8 mouse cellular contexts compared by ENCODE assay signal in genomic region chr7:102266401-102267042, GRCm38 (mm10). TPM values are rescaled to one million over a fixed set of nuclear protein-coding genes. Genes with fewer than 3 reads are reported as not detected.
A peak's percentile ranks its signal among the peaks of the same experiment; 100 is the strongest.
DNase-seq lines count a peak whose midpoint lies in the region; ATAC-seq lines count a peak whose summit lies in the region.

No protein-coding gene starts in this region.

- peak; percentile 67 for ATAC-seq in activated CD4-positive, CD25-positive, alpha-beta regulatory T cell, adult 4 months
- peak; percentile 69 for ATAC-seq in monocyte, adult 5-6 weeks (replicated peaks; ENCODE audit: insufficient number of reproducible peaks, low FRiP score, low TSS enrichment, poor library complexity, severe bottlenecking)

- WGBS in heart, embryonic 10.5 days: 37% methylated on average over 14 of the region's 14 CpGs

- no peaks in the 10 kb centered on the region for H3K9me3 ChIP-seq in heart, embryonic 10.5 days

- H3K36me3 ChIP-seq in heart, embryonic 10.5 days: no peaks in the 10 kb centered on the region

- H3K27ac ChIP-seq in heart, embryonic 10.5 days: no peak overlapping the region

- H3K4me1 ChIP-seq in heart, embryonic 10.5 days: peaks cover 8% of the 10 kb centered on the region

- H3K4me3 ChIP-seq in heart, embryonic 10.5 days: peak overlapping the region; percentile 94

- peak; percentile 89 for DNase-seq in CD4-positive, CD25-positive, alpha-beta regulatory T cell, adult 2 months (ENCODE audit: low read depth, low spot score)
- no peak for DNase-seq in heart, embryonic 10.5 days (ENCODE audit: low spot score)
- DNase-seq in liver: peak; percentile 67
- peak; percentile 79 to 82 for DNase-seq in thymus, postnatal 36 days
- no peak for DNase-seq in layer of hippocampus, adult 8-10 months (ENCODE audit: low spot score in 2 of 2)
- no peak for DNase-seq in layer of hippocampus, adult 18-20 months (ENCODE audit: low spot score in 2 of 2)

- peaks cover 33% of the 10 kb centered on the region for H3K27me3 ChIP-seq in heart, embryonic 10.5 days (ENCODE audit: insufficient read depth, poor library complexity, severe bottlenecking)

RNA-seq across cellular contexts. Expression of gene Stim1, which starts 1.1 kb away (rescaled TPM):
- polyA plus RNA-seq in activated CD4-positive, CD25-positive, alpha-beta regulatory T cell, adult 4 months (2017; shearing (Covaris generic)): 10 to 100 TPM; 39.4 to 46.8 TPM
- 15.1 and 16.6 TPM in 2 replicates for polyA plus RNA-seq in heart, embryonic 10.5 days (2016; fragmentation: Nextera tagmentation; extraction: Ambion mirVana)
- 46.8 to 79.7 TPM (median 51.0 TPM) in 3 replicates for total RNA-seq in monocyte, adult 5-6 weeks (2017)
- total RNA-seq in layer of hippocampus, adult 8-10 months (2022): 10 to 100 TPM; 68.2 to 77.4 (median 69.8) TPM
- 10 to 100 TPM; 66.7 to 71.6 TPM for total RNA-seq in layer of hippocampus, adult 18-20 months (2021)

RNA-seq across cellular contexts. Expression of gene Rhog, which starts 10.7 kb away (rescaled TPM):
- polyA plus RNA-seq in activated CD4-positive, CD25-positive, alpha-beta regulatory T cell, adult 4 months (2017; shearing (Covaris generic)): 100 to 1,000 TPM; 179 to 195 TPM
- polyA plus RNA-seq in heart, embryonic 10.5 days (2016; fragmentation: Nextera tagmentation; extraction: Ambion mirVana): 42.8 and 48.9 TPM in 2 replicates
- total RNA-seq in monocyte, adult 5-6 weeks (2017): 46.7 to 78.6 TPM (median 62.1 TPM) in 3 replicates
- 10 to 100 TPM; 23.5 to 41.9 (median 32.6) TPM for total RNA-seq in layer of hippocampus, adult 8-10 months (2022)
- total RNA-seq in layer of hippocampus, adult 18-20 months (2021): 10 to 100 TPM; 27.8 to 32.9 TPM

RNA-seq across cellular contexts. Expression of gene Pgap2, which starts 56.5 kb away (rescaled TPM):
- 10 to 100 TPM; 47.6 to 62.3 TPM for polyA plus RNA-seq in activated CD4-positive, CD25-positive, alpha-beta regulatory T cell, adult 4 months (2017; shearing (Covaris generic))
- 49.0 and 54.0 TPM in 2 replicates for polyA plus RNA-seq in heart, embryonic 10.5 days (2016; fragmentation: Nextera tagmentation; extraction: Ambion mirVana)
- 14.2 to 22.1 TPM (median 16.5 TPM) in 3 replicates for total RNA-seq in monocyte, adult 5-6 weeks (2017)
- 10 to 100 TPM; 29.8 to 36.9 (median 33.5) TPM for total RNA-seq in layer of hippocampus, adult 8-10 months (2022)
- total RNA-seq in layer of hippocampus, adult 18-20 months (2021): 10 to 100 TPM; 27.8 to 29.5 TPM

RNA-seq across cellular contexts. Expression of gene Nup98, which starts 56.5 kb away (rescaled TPM):
- polyA plus RNA-seq in activated CD4-positive, CD25-positive, alpha-beta regulatory T cell, adult 4 months (2017; shearing (Covaris generic)): 10 to 100 TPM; 33.8 to 33.9 TPM
- 36.6 and 36.7 TPM in 2 replicates for polyA plus RNA-seq in heart, embryonic 10.5 days (2016; fragmentation: Nextera tagmentation; extraction: Ambion mirVana)
- total RNA-seq in monocyte, adult 5-6 weeks (2017): 67.0 to 71.8 TPM (median 71.7 TPM) in 3 replicates
- total RNA-seq in layer of hippocampus, adult 8-10 months (2022): 10 to 100 TPM; 41.6 to 49.2 (median 45.3) TPM
- 10 to 100 TPM; 41.3 to 43.9 TPM for total RNA-seq in layer of hippocampus, adult 18-20 months (2021)

Comparison
In these comparisons a context has a peak if more than half of its experiments do, and no peak if none do; other contexts are left out.
1. DNase-seq: peak in CD4-positive, CD25-positive, alpha-beta regulatory T cell, adult 2 months (single experiment), liver (single experiment) and thymus, postnatal 36 days (2 of 2); none in heart, embryonic 10.5 days (single experiment), layer of hippocampus, adult 8-10 months (0 of 2) and layer of hippocampus, adult 18-20 months (0 of 2).